Mouse (Mus musculus): Measurements from ENCODE around the gene Olfr115.

Olfr115 gene

GRCm38 (mm10) chr17:37627009-37627408, at the start of gene Olfr115, which contains the start of gene Olfr116:
Olfr115 (minus strand) TSS chr17:37627109.
Olfr116 (minus strand) TSS chr17:37627199.
- no peak for DNase-seq (ENCODE audit: low spot score in 2 of 2)

GRCm38 (mm10) chr17:37666688-37667087, 39.8 kb upstream of the Olfr115 start, which contains the start of gene Olfr118:
Olfr118 (plus strand) TSS chr17:37666988.
- no peak for DNase-seq (ENCODE audit: low spot score in 2 of 2)

- no peak for DNase-seq (ENCODE audit: low spot score in 2 of 2)
Measured at GRCm38 (mm10) chr17:37663682-37664081, 36.8 kb upstream of the Olfr115 start, which contains the start of gene Olfr117. Olfr117 (minus strand) TSS chr17:37663782.

GRCm38 (mm10) chr17:37592643-37593042, 34.3 kb downstream of the Olfr115 start, which contains the start of gene Olfr114:
Olfr114 (minus strand) TSS chr17:37592743.
- no peak for DNase-seq (ENCODE audit: low spot score in 2 of 2)

- no peak for DNase-seq (ENCODE audit: low spot score in 2 of 2)
Measured at GRCm38 (mm10) chr17:37577563-37577962, 49.3 kb downstream of the Olfr115 start, which contains the start of gene Olfr113. Olfr113 (minus strand) TSS chr17:37577663.

- DNase-seq (ENCODE audit: low spot score in 2 of 2) = no peak
Measured at GRCm38 (mm10) chr17:37569351-37569750, 57.6 kb downstream of the Olfr115 start, which contains the start of gene Olfr112. Olfr112 (minus strand) TSS chr17:37569451.
